Mouse (Mus musculus) thymus, postnatal 4 days (tissue): ENCODE data around the gene Pank2.
A peak's percentile ranks its signal among the peaks of the same experiment; 100 is the strongest.
"Not testable (repeated sequence)": the region's sequence is repeated elsewhere in the genome, so short reads cannot be mapped to it uniquely, and the experiment has no call there.

Experiments used
- DNase-seq: peaks from one replicate; pipeline ENCODE4 v3.0.0; 2021

Pank2 gene

DNA sequence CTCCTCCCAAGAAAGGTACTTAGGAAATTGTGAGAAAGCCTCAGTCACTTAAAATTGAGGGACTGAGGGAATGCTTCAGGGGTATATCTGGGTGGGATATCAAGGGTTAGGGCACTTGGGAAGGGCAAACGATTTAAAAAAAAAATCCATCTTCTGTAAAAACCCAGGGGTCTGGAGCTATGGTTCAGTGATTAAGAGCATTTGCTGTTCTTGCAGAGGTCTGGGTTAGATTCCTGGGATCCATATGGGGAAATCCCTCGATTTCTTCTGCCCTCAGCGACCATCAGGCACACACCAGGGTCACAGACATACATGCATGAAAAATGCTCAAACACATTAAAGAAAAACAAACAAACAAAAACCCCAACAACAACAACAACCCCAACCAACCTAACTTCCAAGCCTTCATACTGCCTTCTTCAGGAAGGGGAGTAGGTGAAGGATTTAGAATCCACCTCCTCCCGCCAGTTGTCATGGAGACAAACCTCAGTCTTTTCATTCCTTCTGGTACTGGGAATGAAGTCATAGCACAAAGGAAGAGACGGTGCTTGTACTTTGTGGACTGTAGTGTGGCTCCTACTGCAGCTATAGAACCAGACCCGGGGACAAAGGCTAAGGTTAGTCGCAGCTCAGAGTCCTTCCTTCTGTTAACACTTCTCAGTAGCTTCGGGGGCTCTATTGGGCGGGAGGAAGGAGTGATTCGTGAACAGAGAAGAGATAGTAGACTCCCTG is 648 bp upstream of the Pank2 start:
- no peak for DNase-seq

DNA sequence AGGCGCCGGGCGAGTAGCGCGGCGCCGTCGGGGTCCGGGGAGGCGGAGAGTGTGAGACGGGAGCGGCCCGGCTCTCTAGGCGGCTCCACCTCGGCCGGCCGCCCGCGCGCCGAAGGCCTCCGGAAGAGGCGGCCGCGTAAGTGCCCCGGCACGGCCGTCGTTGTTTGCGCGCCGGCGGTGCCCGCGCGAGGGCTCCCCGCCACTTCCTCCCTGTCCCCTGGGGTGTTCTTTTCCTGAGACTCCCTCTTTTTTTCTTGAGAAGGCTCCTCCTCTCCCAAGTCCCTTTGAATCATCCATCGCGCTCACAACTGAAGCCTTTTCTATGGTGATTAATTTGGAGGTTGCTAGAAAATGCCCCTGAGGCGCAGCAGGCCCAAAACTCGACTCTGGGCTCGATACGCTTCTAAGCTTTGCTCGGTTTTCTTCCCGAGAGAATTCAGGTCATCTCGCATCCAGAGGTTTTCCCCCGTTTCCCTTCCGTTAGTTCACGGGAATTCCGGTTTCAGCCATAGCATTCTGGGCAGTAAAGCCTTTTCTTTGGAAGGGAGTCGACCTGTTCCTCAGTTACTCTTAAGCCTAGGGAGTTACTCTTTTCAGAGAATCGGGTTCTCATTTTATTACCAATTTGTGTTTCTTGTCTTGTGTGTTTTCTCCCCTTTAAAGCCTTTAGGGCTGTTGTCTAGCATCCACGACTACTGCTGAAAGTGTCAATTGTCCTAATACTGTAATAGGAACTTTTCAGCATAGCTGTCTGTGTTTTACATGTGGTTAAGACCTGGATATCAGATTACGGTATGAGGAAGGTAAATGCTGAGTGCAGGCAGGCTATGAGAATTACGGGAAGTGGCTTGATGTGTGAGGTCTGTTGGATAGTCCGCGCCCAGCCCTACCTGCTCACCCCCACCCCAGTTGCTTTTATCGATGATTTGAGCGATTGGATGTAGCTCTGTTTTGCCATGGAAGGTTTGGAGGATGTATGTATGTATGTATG is 680 bp downstream of the Pank2 start:
- peak; percentile 27 for DNase-seq

DNA sequence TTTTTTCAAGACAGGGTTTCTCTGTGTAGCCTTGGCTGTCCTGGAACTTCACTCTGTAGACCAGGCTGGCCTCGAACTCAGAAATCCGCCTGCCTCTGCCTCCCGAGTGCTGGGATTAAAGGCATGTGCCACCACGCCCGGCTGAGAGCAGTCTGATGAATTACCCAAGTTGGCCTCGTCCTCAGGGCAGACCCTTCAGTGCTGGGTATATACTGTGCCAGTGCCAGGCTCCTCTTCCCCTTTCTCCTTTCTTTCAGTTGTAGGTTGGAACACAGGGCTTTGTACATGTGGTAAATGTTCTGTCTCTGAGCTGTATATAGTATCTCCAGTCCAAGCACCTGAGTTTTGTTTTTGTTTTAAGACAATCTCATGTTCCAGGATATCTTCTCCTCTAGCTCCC is 1.7 kb downstream of the Pank2 start:
- no peak for DNase-seq

DNA sequence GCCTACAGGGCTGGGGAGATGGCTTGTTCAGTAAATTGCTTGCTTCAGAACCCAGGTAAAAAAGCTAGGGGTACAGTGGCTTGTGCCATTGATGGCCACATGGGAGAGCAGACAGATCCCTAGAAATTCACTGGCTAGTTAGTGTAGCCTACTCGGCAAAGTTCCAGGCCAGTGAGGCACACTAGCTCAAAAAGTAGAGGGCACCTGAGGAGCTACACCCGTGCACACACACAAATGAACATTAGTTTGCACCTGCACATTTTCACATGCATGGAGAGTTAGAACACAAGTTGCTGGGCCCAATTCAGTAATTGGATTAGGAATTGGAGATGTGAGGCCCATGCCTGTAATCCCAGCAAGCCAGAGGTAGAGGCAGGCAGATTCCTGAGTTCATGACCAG is 2.8 kb downstream of the Pank2 start:
- DNase-seq: no peak

DNA sequence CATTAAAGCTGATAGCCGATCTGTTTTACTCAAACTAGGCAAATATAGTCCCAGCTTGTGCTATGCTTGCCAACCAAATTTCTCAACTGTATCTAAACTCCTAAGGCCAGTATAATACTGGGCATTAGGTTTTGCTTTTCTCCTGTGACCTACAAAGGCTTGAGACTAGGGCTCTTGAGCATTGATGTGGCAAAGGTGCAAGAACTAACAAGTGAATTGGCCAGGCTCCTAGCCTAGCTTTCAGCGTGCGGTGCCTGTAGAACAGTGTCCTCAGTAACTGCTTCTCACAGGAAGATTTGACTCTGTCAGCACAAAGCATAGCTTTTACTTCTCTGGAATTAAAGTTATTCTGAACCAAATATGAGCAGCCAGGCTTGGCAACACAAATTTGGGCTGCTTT is 13.2 kb downstream of the Pank2 start:
- DNase-seq: no peak

DNA sequence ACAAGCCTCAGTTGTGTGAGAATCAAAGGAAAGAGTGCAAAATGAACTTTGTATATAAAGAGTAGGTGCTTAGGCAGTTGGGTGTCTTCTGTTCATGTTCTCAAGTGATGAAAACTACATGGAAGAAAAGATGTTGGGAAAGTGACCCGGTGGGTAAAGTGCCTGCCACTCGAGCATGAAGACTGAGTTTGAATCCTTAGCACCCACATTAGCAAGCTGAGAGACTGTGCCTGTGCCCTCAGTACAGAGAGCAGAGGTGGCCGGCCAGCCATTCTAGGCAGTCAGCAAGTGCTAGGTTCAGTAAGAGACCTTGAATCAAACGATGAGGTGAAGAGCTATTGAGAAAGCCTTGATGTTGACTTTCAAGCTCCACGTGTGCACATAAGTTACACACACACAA is 14.4 kb downstream of the Pank2 start:
- DNase-seq: no peak

DNA sequence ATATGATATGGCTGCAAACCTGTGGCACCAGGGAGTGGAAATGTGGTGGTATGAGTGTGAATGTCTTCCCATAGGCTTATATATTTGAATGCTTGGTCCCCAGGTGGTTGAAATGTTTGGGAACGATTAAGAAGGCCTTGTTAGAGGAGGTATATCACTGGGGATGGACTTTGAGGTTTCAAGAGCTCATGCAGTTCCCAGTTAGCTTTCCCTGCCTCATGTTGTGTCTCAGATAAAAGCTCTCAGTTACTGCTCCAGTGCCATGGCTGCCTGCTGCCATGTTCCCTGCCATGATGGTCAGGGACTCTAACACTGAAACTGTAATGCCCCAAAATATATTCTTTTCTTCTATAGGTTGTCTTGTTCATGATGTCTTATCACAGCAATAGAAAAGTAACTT is 19.3 kb downstream of the Pank2 start:
- DNase-seq: no peak

DNA sequence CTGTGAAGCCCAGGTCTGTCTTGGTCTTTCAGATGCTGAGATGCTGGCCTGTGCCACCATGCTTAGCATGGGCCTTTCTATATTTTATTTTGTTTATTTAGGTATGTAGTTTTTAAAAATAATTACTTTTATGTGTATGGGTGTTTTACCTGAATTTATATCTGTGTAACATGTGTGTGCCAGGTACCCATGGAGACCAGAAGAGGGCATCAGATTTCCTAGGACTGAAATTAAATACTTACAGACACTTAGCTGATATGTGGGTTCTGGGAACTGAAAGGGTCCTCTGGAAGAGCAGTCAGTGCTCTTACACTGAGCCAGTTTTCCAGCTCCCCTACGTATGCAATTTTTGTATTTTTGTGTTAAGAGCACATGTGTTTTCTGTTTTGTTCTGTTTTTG is 24.0 kb downstream of the Pank2 start:
- no peak for DNase-seq

DNA sequence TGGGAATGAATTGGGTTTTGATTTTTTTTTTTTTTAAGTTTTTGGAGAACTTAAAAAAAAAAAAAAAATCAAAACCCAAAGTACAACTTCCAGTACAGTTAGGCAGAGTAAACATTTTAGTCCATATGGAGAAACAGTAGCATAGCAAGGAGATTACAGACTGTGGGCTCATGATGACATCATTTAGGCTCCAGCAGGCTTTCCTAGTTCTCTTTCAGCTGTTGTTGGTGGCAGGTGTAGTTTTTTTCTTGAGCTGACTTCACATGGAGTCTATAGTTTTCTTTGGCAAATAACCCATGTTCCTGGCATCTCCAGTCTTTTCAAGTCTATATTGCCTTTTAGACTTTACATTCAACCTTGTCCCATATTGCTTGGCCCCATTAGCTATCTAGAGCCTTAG is 28.4 kb downstream of the Pank2 start:
- DNase-seq: no peak

DNA sequence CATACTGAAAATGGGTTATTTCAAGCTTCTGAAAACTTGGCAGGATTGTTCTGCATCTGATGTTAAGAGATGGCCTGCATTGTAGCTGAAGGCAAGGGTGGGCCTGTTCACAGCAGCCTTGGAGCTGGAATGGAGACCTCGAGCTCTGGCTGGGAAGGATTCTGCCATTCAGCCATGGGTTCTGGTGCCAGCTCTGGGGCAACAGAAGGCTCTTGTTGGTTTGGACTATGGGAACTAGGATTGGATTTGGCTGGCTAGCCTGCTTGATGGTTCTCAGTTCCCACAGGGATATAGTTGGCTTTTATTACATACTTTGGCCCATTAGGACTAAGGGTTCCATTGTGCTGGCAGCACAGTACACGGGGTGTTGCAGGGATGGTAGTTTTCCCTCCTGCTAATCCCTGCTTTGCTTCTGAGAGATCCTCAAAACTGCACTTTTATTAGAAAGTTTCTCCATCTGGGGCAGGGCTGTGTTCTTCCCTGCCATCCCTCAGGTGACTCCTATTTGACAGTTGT is 34.5 kb downstream of the Pank2 start:
- DNase-seq: no peak

DNA sequence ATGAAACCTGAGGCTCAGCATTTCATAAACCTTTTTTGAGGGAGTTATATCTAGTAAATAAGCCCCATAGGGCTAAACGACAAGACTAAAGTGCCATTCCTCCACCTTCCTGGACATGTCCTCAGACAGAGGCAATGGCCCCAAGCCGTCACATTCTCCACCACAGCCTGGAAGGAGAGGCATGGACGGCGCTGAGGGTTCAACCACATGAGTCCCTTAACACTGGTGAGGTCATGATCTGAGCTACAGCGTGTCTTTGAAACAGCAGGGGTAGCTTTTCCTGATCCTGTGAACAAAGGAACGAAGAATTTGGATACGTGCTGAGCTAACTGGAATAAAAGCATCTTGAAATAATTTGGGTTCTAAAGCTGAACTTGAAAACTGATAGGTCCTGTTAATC is 36.4 kb downstream of the Pank2 start:
- DNase-seq: not testable (repeated sequence)

DNA sequence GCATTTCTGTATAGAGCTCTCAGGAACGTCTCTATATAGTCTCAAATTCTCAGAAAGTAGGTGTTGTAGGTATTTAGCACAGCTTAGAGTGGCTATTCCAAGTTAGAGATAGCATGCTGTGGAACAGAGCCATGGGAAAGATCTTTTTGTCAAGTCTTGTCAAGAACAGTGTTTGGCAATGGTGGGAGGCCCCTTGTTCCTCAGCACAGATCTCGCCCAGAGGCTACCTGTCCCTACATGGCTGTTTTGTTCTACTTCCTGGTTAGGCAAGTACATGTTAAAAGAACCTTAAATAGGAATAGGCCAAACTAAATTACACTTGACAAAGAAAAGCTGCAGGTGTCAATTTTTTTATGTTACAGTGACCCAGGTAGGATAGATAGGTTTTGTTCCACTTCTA is 38.2 kb downstream of the Pank2 start:
- no peak for DNase-seq

DNA sequence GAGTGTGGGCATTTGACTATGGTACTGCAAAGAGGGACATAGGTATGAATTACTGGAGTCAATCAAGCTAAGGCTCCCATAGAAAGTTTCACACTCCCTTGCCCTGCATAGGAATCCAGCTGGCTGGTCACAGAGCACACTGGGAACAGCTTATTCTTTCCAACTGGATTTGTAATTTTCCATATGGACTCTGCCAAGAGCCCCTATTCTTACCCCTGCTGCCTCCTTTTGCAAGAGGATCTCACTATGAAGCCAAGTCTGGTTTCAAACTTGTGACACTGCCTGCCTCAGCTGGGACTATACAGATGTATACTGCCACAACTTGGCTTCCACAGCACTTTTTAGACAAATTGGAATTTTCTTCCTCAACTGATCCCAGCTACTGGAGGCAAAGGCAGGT is 39.3 kb downstream of the Pank2 start:
- no peak for DNase-seq

DNA sequence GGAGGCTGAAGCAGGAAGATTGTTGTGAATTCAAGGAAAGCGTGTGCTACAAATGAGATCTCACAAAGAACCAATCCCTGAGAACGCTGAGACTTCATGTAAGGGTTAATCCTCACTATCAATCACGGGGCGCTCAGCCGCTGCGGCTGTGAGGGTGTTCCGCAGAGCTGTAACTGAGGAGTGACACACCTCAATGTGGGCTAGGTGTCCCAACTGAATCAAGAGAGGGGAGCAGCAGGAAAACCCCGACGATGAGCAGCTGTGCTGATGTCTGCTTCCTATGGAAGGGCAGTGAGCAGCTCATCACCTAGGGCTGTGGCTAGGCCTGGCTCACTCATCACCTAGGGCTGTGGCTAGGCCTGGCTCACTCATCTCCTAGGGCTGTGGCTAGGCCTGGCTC is 42.2 kb downstream of the Pank2 start:
- no peak for DNase-seq

DNA sequence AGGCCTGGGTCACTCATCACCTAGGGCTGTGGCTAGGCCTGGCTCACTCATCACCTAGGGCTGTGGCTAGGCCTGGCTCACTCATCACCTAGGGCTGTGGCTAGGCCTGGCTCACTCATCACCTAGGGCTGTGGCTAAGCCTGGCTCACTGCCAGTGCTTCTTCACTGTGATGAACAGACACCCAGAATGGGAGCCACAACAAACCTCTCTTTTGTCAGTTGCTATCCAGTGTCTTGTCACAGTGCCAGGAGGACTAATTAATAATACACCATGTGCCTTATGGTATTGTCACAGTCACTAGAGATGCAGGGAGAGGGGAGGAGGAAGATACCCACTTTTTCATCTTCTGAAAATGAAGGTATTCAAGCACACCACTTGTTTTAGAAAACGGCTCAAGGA is 42.9 kb downstream of the Pank2 start:
- not testable (repeated sequence) for DNase-seq

DNA sequence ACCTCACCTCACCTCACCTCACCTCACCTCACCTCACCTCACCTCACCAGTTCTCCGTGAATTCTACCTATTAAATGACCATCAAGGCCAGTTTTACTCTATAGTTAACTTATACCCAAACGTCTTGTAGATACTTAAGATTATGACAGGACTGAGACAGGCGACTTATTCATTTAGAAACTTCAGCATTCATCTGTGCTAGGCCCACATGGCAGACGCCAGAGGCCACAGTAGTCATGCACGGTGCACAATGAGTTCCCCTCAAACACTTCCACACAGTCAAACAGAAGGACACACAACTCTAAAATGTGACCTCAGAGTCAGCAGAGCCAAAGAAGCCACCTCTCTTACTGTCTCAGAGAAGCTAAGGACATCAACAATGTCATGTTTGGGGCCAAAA is 45.1 kb downstream of the Pank2 start:
- no peak for DNase-seq

DNA sequence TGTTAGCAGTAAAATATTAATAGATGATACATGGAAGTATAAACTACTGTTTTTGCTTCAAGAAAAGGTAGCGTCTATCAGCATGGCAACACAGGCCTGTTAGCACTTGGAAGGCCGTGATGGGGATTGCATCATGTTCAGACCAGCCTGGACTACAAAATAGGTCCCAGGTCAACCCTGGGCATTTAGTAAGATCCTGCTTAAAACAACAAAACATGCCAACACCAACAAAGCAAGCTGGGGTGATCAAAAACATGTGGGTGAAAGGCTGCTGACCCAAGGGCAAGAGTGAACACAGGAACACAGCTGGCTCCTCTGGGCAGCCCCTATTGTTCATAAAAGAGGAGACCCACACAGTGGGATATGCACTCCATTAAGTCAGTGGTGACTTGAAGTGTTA is 45.5 kb downstream of the Pank2 start:
- no peak for DNase-seq

DNA sequence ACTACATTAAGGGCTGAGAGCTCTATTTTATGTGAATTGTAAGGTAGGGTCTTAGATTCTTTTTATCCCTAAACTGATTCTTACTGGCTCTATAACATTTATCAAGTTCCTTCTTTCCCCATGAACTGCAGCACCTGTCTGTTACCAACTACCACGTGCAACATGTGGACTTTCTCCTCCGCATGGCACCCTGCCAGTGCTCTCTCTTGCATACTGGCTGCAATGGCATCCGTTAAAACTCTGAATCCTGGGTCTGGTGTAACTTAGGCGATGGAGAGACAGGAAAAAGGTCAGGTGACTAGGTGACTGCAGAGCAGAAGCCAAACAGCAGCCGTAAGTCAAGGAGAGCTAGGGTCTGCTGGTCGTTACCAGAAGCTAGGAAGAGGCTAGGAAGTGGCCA is 47.0 kb downstream of the Pank2 start:
- no peak for DNase-seq

DNA sequence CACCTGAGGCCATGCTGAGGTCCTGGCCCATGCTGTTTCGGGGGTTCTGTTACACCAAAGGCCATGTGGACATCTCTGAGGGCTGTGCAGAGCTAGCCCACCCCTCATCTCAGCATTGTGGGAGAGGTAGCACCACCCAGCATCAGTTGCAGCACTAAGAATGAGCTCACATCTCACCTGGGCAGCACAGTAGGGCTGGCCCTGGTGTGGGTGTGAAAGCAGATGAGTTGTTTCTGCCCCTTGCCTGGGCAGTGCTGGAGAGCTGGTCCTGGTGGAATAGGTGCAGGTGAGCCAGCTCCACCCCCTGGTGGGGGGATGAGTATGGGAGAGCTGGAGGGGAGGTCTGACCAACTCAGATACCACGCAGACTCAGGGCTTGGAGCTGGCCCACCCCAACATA is 53.9 kb downstream of the Pank2 start:
- no peak for DNase-seq

DNA sequence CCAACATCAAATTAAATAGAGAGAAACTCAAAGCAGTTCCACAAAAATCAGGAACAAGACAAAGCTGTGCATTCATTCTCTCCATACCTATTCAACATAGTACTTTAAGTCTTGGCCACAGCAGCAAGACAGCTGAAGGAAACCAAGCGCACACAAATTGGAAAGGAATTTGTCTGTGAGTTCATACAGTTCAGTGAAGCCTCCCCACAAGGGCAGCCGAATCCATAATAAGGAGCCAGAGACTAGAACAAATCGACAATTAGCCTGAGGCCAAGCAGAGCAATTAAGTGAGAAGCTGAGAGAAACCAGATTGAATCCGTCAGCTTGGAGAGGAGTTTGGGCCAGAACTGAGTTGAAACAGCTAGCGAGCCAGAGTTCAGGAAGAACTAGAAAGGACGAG is 57.1 kb downstream of the Pank2 start:
- DNase-seq: no peak

DNA sequence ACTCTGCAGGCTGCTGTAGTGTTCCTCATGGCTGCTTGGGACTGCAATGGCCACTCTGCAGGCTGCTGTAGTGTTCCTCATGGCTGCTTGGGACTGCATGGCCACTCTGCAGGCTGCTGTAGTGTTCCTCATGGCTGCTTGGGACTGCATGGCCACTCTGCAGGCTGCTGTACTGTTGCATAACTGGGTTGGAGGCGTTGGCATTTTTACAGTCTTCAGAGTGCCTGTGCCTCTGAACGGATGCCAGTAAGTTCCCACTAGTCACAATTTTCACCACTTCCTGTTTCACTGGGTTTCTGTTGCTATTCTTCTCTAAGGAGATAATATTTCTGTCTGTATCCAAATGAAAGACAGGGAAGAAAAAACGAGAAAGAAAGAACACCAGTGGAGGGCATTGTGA is 58.9 kb downstream of the Pank2 start:
- DNase-seq: peak; percentile 51

DNA sequence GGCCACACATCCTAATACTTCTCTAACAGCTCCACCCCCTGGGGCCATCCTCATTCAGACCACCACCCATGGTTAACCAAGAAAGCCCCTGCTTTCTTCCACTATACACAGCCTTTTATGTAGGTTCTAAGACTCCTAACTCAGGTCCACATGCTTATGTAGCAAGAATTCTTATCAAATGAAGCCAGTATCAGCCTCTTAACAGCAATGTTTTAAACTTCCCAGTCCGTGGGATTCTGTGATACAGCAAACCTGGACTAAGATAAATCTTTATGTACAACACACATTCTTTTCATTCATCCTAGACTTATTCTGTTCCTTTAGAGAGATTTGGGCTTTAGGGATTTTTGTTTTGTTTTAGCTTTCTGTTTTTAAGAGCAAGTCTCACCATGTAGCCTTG is 61.4 kb downstream of the Pank2 start:
- DNase-seq: no peak

DNA sequence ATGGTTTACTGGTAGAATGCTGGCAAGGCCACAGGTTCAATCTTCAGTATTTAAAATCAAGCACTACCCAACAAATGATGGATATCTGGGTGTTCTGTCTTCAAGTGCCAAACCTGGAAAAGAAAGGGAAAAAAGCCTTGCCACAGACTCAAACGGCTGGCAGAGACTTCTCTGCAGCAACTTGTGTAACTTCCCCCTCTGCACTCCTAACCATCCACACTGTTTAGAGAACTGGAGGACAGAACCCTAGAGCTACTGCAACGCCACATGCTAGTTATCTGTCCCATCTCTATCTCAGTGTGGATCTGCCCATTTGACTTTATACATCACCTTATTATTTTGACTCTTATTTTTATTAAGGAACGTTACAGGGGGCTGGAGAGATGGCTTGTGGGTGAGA is 63.7 kb downstream of the Pank2 start:
- DNase-seq: no peak

DNA sequence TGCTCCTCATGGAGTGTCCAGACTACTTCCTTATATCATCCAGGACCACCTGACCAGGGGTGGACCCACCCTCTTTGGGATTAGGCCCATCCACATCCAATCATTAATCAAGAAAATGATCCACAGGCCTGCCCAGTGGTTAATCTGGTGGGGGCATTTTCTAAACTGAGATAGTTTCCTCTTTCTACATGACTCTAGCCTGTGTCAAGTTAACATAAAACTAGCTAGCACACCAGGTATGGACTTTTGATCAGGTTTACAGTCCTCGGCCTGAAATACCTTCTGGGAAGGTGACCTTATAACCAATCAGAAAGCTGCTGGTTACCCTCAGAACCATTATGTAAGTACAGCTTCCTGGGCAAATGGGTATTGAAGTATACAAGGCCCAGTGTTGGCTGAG is 66.7 kb downstream of the Pank2 start:
- no peak for DNase-seq
